Mouse (Mus musculus) stomach, embryonic 15.5 days (tissue): ENCODE results near the gene Per2. TPM values are rescaled to one million over a fixed set of nuclear protein-coding genes. Genes with fewer than 3 reads are reported as not detected.

Experiments used
- ATAC-seq: fragments of 200-750 bp; cut with Nextera tagmentation; 2 replicates; pipeline ENCODE4 v1.8.0; 2017; ENCODE audit warnings: low read depth, moderate number of reproducible peaks, moderate TSS enrichment; ENCODE audit not compliant: insufficient read depth, low FRiP score
- H3K27ac ChIP-seq: fragments of 300-500 bp; sonication (generic); 2 replicates; pipeline ENCODE4 v1.5.1; 2015; ENCODE audit warnings: mild to moderate bottlenecking, inconsistent platforms
- H3K27me3 ChIP-seq: fragments of 300-500 bp; sonication (generic); replicated peaks from 2 replicates; pipeline ENCODE4 v1.6.1; 2015; ENCODE audit warnings: inconsistent platforms
- H3K36me3 ChIP-seq: fragments of 300-500 bp; sonication (generic); 2 replicates; pipeline ENCODE4 v1.6.1; 2015; ENCODE audit warnings: inconsistent platforms
- H3K4me1 ChIP-seq: fragments of 300-500 bp; sonication (generic); 2 replicates; pipeline ENCODE4 v1.6.1; 2015; ENCODE audit warnings: inconsistent platforms
- H3K4me2 ChIP-seq: fragments of 300-500 bp; sonication (generic); 2 replicates; pipeline ENCODE4 v1.6.1; 2015; ENCODE audit warnings: mild to moderate bottlenecking, inconsistent platforms
- H3K4me3 ChIP-seq: fragments of 300-500 bp; sonication (generic); replicated peaks from 2 replicates; pipeline ENCODE4 v1.5.1; 2015; ENCODE audit warnings: inconsistent platforms
- H3K9ac ChIP-seq: fragments of 300-500 bp; sonication (generic); 2 replicates; pipeline ENCODE4 v1.6.1; 2015; ENCODE audit warnings: inconsistent platforms
- H3K9me3 ChIP-seq: fragments of 300-500 bp; sonication (generic); 2 replicates; pipeline ENCODE4 v1.6.1; 2016; ENCODE audit warnings: inconsistent platforms
- WGBS: fragments of 180-500 bp; shearing (Covaris S2); methylation state at CpG from one replicate; pipeline ENCODE4 v1.1.7; 2015; 5-methylcytosine and 5-hydroxymethylcytosine counted together
- polyA plus RNA-seq: library from polyadenylated mRNA; unstranded; fragments of >200 nt; fragmentation: Nextera tagmentation; extraction: Ambion mirVana; gene quantifications from 2 replicates; pipeline ENCODE4 v1.2.1, GENCODE M21; 2015

The Per2 gene
- polyA plus RNA-seq, 1 experiment from 2014 or later, result 6.5 TPM

DNA sequence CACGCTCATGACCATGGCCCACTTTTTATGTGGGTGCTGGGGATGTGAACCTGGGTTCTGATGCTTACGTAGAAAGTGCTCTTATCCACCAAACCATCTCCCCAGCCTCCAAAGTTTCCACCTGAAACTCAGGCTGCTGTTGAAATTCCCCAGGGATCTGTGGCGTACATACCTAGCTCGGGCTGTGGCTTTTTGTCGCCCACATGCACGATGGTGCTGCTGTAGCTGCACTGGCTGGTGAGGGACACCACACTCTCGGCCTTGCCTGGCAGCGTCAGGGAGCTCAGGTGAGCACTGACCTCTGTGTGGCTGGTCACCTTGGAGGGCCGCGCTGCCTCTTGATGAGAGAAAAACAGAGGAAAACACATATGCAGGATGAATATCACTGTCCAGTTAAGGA, 29.9 kb downstream of the Per2 start:
- ATAC-seq, result no peak
- Histone ChIP-seq H3K27ac (no peak overlapping the region), H3K4me1 (no peaks in the 10 kb centered on the region), H3K4me3 (no peak overlapping the region), H3K9ac (no peak overlapping the region), H3K4me2 (no peak overlapping the region), H3K9me3 (no peaks in the 10 kb centered on the region), H3K36me3 (peaks cover 23% of the 10 kb centered on the region; the same call in 1 of the 2 replicates), H3K27me3 (no peaks in the 10 kb centered on the region)
- 90% methylated on average over 10 of the region's 10 CpGs for WGBS

DNA sequence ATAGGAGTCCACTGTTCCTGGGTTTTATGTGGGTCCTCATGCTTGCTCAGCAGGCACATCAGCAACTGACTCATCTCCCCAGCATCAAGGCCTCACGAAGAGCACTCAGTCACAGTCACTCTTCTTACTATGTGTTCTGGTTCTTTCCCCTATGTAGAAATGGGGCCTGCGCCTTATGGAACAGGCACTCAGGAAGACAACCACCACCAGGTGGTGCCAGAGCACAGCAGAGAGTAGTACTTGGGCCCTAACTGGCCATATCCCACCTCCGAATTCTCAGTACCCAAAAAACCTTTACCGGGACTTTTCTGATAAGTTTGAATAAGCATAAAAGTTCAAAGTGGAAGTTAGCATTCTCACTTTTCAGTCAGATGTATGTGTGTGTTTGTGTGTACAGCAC, 30.5 kb downstream of the Per2 start:
- peaks cover 23% of the 10 kb centered on the region; the same call in 1 of the 2 replicates for H3K36me3 ChIP-seq
- no peaks in the 10 kb centered on the region for H3K9me3 ChIP-seq
- H3K27me3 ChIP-seq, result no peaks in the 10 kb centered on the region
- H3K4me3 ChIP-seq, result no peak overlapping the region
- no peak overlapping the region for H3K27ac ChIP-seq
- no peak overlapping the region for H3K4me2 ChIP-seq
- ATAC-seq, result peak; percentile 74; the same call in 1 of the 2 replicates
- H3K9ac ChIP-seq, result no peak overlapping the region
- H3K4me1 ChIP-seq, result no peaks in the 10 kb centered on the region
- 30% methylated on average over 4 of the region's 4 CpGs for WGBS

DNA sequence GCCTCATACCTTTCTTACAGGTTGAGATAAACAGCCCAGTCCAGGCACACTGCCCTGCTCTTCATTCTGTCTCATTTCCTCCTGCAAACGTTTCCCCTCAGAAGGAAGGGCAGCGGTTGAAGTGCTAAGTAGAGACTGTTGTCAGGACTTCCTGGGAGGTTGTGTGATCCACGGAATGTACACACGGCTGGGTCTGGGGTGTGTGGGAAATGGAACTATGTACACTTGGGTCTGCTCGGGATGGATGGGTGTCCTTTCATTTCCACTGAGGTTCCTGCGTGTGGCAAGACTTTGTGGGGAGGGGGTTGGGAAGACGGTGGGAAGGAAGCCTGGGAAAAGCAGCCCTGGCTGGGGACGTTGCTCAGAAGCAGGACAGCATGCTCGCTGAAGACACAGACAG, 32.7 kb downstream of the Per2 start:
- 75% methylated on average over 9 of the region's 9 CpGs for WGBS
- no peak for ATAC-seq

GRCm38 (mm10) chr1:91420601-91421065, 38.5 kb downstream of the Per2 start:
- ATAC-seq, result no peak
- Histone ChIP-seq H3K36me3 (peaks cover 3% of the 10 kb centered on the region; the same call in 1 of the 2 replicates), H3K9ac (no peak overlapping the region), H3K27me3 (no peaks in the 10 kb centered on the region), H3K27ac (no peak overlapping the region), H3K4me3 (no peak overlapping the region), H3K4me2 (no peak overlapping the region), H3K4me1 (no peaks in the 10 kb centered on the region), H3K9me3 (no peaks in the 10 kb centered on the region)
- 83% methylated on average over 8 of the region's 8 CpGs for WGBS

More for the DNA sequence above, 32.7 kb downstream of the Per2 start:
- Histone ChIP-seq H3K27me3 (no peaks in the 10 kb centered on the region), H3K4me2 (no peak overlapping the region), H3K27ac (no peak overlapping the region), H3K9ac (no peak overlapping the region), H3K4me1 (no peaks in the 10 kb centered on the region), H3K36me3 (peaks cover 18% of the 10 kb centered on the region; the same call in 1 of the 2 replicates), H3K9me3 (no peaks in the 10 kb centered on the region), H3K4me3 (no peak overlapping the region)

DNA sequence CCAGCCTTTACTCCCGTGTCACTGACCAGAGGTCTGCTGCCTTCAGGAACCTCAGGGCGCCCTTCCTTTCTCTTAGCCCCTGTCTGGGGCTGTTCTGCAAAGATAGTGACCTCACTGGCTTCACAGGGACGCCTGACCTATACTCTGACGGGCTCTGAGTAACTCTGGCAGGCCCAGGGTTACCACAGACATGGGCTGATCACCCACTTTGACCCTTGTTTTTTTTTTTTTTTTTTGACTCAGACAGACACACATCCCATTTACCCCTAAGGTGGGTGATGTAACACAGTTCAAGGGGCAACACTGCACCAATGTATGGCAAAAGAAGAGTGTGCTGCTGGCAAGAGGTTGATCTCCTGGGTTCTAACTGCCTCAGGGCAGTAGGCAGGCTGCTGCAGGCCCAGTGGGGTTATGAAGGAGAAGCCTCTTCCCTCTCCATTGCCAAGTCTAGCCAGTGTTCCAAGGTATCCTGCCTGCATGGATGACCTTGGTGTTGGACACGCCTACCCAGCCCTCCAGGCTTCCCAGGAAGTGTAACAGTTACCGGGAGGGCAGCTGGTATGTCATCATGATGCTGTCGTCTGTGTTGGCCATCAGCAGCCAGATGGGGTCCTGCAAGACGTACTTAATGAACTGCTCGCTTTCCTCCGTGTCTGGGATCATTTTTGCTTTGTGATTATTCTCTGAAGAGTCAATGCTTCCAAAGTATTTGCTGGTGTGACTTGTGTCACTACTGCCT, 39.1 kb downstream of the Per2 start:
- Histone ChIP-seq H3K9me3 (no peaks in the 10 kb centered on the region), H3K27ac (no peak overlapping the region), H3K4me1 (peaks cover 5% of the 10 kb centered on the region; the same call in 1 of the 2 replicates), H3K9ac (no peak overlapping the region), H3K36me3 (peaks cover 3% of the 10 kb centered on the region; the same call in 1 of the 2 replicates), H3K4me2 (no peak overlapping the region), H3K4me3 (no peak overlapping the region), H3K27me3 (no peaks in the 10 kb centered on the region)
- WGBS, result 64% methylated on average over 10 of the region's 10 CpGs
- ATAC-seq, result no peak

DNA sequence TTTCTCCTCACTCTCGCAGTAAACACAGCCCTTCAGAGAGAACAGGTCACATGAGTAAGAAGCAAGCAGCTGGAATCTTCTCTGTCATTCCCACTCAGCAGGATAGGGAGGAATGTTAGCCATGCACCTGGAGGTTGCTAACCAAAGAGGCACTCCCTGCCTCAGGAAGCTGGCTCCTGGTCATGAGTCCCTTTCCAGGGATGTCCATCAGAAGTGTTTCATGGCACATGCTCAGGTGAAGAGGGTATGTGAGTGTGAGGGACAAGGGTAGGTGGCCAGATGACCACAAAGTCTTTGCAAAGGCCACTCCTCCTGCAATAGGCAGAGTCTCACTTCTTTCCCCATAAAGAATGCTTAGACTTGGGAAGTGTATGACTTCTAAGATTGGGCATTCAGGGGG, 41.1 kb downstream of the Per2 start:
- Histone ChIP-seq H3K9me3 (no peaks in the 10 kb centered on the region), H3K4me2 (no peak overlapping the region), H3K4me1 (peaks cover 18% of the 10 kb centered on the region), H3K27ac (no peak overlapping the region), H3K36me3 (peaks cover 3% of the 10 kb centered on the region; the same call in 1 of the 2 replicates), H3K27me3 (no peaks in the 10 kb centered on the region), H3K4me3 (no peak overlapping the region), H3K9ac (no peak overlapping the region)
- no peak for ATAC-seq
- 71% methylated on average over 1 of the region's 1 CpGs for WGBS

GRCm38 (mm10) chr1:91415311-91415710, 43.8 kb downstream of the Per2 start:
- peaks cover 30% of the 10 kb centered on the region for H3K4me1 ChIP-seq
- H3K27me3 ChIP-seq, result no peaks in the 10 kb centered on the region
- ATAC-seq, result no peak
- H3K9ac ChIP-seq, result no peak overlapping the region
- peaks cover 7% of the 10 kb centered on the region; the same call in 1 of the 2 replicates for H3K36me3 ChIP-seq
- no peaks in the 10 kb centered on the region for H3K9me3 ChIP-seq
- no peak overlapping the region; the same call in 1 of the 2 replicates for H3K4me2 ChIP-seq
- no peak overlapping the region for H3K4me3 ChIP-seq
- peak overlapping the region; percentile 92; the same call in 1 of the 2 replicates for H3K27ac ChIP-seq
- 76% methylated on average over 5 of the region's 5 CpGs for WGBS

- H3K9ac ChIP-seq, result no peak overlapping the region
- peak overlapping the region; percentile 99; the same call in 1 of the 2 replicates for H3K4me2 ChIP-seq
- peak overlapping the region; percentile 92; the same call in 1 of the 2 replicates for H3K27ac ChIP-seq
Measured at GRCm38 (mm10) chr1:91414903-91415302, 44.2 kb downstream of the Per2 start.

GRCm38 (mm10) chr1:91413898-91414594, 45.1 kb downstream of the Per2 start, which contains the start of gene Hes6:
Gene Hes6, minus strand, starts transcription at chr1:91414038.
- Histone ChIP-seq H3K9me3 (no peaks in the 10 kb centered on the region), H3K27ac (peak within 1 kb of the TSS; percentile 92), H3K9ac (peak within 1 kb of the TSS; percentile 73), H3K4me2 (peak within 1 kb of the TSS; percentile 99), H3K27me3 (no peaks in the 10 kb centered on the region), H3K36me3 (peaks cover 7% of the 10 kb centered on the region; the same call in 1 of the 2 replicates), H3K4me3 (peak within 1 kb of the TSS; percentile 80), H3K4me1 (peaks cover 30% of the 10 kb centered on the region)
- peak; percentile 42; the same call in 1 of the 2 replicates for ATAC-seq
- 1% methylated on average over 39 of the region's 39 CpGs for WGBS

More at GRCm38 (mm10) chr1:91414903-91415302, 44.2 kb downstream of the Per2 start:
- H3K9me3 ChIP-seq, result no peaks in the 10 kb centered on the region
- no peaks in the 10 kb centered on the region for H3K27me3 ChIP-seq
- no peak overlapping the region for H3K4me3 ChIP-seq
- peaks cover 30% of the 10 kb centered on the region for H3K4me1 ChIP-seq
- WGBS, result 58% methylated on average over 4 of the region's 4 CpGs
- no peak for ATAC-seq
- peaks cover 7% of the 10 kb centered on the region; the same call in 1 of the 2 replicates for H3K36me3 ChIP-seq

- Histone ChIP-seq H3K4me3 (peak overlapping the region; percentile 80), H3K4me2 (peak overlapping the region; percentile 99), H3K9ac (peak overlapping the region; percentile 17; the same call in 1 of the 2 replicates), H3K27me3 (no peaks in the 10 kb centered on the region), H3K36me3 (peaks cover 7% of the 10 kb centered on the region; the same call in 1 of the 2 replicates), H3K4me1 (peaks cover 30% of the 10 kb centered on the region), H3K27ac (peak overlapping the region; percentile 92), H3K9me3 (no peaks in the 10 kb centered on the region)
- no peak for ATAC-seq
- under 1% methylated on average over 14 of the region's 14 CpGs for WGBS
Measured at GRCm38 (mm10) chr1:91413536-91413897, 45.6 kb downstream of the Per2 start.

DNA sequence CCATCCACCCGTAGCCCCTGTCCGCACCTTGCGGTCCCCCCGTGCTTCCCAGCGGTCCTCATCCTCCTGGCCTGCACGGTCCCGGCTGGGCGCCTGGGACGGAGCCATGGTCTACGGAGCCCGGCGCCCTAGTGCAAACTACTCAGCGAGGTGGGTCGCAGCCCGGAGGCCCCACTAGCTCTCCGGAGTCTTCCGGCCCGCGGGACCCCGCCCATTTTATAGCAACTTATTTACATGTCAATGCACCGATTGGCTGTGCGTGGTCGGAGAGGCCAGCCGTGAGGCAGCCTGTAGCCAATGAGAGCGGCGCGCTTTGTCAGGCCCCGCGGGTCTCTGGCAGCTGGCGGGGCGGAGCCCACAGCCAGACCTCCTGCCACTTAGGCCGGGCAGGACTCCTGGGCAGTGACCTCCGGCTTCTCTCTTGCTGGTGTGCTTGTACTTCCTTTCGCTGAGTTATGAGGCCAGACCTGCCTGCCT, 46.1 kb downstream of the Per2 start:
- Histone ChIP-seq H3K27ac (peak overlapping the region; percentile 92), H3K9ac (peak overlapping the region; percentile 73), H3K36me3 (peaks cover 7% of the 10 kb centered on the region; the same call in 1 of the 2 replicates), H3K4me2 (peak overlapping the region; percentile 99), H3K4me1 (peaks cover 30% of the 10 kb centered on the region), H3K4me3 (peak overlapping the region; percentile 80), H3K9me3 (no peaks in the 10 kb centered on the region), H3K27me3 (no peaks in the 10 kb centered on the region)
- 0% methylated on average over 34 of the region's 34 CpGs for WGBS
- peak; percentile 93 for ATAC-seq
